Mouse (Mus musculus): ENCODE results near the gene 9930104L06Rik.

The 9930104L06Rik gene

DNA sequence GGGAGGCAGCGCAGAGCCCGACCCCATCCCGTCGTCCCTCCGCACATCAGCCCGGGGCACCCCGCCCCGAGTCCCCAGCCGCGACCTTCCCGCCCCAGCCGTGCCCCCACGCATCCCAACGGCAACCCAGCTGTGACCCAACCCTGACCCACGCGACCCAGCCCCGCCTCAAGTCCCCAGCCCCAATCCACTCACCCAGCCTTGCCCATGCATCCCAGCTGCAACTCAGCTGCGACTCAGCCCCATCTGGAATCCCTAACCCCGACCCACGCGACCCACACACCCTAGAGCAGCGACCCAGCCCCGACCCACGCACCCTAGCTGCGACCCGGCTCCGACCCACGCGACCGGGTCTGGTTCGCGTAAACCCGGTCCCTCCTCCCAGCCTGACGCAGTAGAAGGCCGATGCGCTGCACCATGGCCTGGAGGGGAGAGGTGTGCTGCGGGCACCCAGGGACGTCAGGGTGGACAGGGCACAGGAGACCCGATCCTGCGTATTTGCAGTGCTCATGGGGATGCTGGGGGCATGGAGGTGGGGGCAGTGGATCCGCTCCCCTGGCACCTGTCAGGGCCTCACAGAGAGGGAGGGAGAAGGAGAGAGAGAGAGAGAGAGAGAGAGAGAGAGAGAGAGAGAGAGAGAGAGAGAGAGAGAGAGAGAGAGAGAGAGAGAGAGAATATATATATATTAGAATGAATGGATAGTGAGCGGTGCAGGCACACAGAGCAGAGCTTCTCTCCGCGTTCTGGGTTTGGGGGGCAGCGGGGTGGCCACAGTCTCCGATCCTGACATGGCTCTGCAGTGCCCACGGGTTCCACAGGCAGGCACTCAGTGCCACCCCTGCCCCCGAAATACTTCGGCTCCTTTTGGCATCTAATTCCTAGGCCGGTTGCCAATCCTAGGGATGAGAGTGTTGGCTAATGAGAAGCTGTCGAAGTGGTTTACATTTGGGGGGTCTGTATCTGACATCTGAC is 50.2 kb downstream of the 9930104L06Rik start:
- in situ Hi-C loops (cut with MboI; ENCODE audit: unreplicated experiment in 2 of 2), result no loop called here

- in situ Hi-C loops (cut with MboI; ENCODE audit: unreplicated experiment in 2 of 2), result no loop called here
Measured at GRCm38 (mm10) chr4:124987711-124988097, 50.9 kb downstream of the 9930104L06Rik start.

DNA sequence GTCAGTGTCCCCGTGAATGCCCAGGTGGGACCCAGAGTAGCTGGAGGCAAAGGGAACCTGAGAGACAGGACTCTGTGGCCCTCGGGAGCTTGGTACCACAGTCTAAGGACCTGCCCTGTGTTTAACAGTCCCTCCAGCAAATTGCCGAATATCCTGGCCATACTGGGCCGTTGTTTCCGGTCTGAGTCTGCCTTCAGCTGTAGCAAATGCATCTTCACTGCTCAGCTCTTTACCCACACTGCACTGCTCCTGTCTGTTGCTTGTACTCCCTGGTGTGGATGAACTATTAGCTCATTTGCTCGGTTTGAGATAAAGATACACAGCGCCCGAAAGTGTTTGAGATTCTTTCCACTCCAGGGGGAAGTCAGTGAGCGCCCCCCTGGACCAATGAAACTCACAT is 51.5 kb downstream of the 9930104L06Rik start:
- in situ Hi-C loops (cut with MboI; ENCODE audit: unreplicated experiment in 2 of 2), result no loop called here

GRCm38 (mm10) chr4:124989787-124990253 is 53.0 kb downstream of the 9930104L06Rik start:
- in situ Hi-C loops (cut with MboI; ENCODE audit: unreplicated experiment in 2 of 2), result no loop called here

DNA sequence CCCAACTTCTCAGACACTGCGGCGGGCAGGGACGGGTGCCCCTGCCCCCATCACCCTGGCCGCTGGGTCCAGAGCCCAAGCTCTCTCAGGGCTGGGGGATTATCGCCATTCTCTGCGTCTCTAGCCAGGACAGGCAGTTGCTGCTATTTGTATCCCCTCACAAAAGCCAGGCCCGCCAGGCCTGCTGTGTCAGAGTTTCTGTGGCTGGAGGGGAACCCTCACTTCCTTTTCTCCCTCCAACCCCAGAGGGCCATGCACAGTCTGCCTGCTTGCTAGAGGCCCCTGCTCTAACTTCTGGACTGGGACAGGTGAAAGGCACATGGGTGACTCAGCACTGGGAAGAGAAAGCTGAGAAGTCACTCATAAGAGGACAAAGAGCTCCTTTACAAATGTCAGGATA is 53.5 kb downstream of the 9930104L06Rik start:
- in situ Hi-C loops (cut with MboI; ENCODE audit: unreplicated experiment in 2 of 2), result no loop called here

All from v-Abl transformed pro-B cells (cell line).